Comparison of ENCODE assay signal across 25 mouse cellular contexts in the genomic region with DNA sequence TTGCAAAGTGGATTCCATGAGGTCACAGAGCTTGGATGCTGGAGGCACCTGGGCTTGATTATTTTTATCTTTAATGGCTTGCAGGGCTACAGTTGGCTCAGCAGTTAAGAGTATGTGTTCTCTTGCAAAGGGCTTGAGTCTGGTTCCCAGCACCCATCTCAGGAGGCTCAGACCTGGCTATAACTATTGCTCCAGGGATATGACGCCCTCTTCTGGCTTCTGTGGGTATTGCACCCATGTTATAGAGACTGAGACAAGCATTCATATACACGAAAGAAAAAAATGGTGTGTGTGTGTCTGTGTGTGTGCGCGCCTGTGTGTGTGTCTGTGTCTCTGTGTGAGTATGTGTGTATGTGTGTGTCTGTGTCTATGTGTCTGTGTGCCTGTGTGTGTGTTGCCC. TPM values are rescaled to one million over a fixed set of nuclear protein-coding genes. Genes with fewer than 3 reads are reported as not detected.
A peak's percentile ranks its signal among the peaks of the same experiment; 100 is the strongest.
DNase-seq lines count a peak whose midpoint lies in the region; TF ChIP-seq lines count a peak whose summit lies in the region.
"Had no signal": no experiment of that assay in that cellular context is flagged by ENCODE, and none has a peak within 500 bp of the region (broad histone marks: within the 10 kb centered on the region; RNA-seq: fewer than 3 reads in every experiment).

No protein-coding gene starts in this region.

- WGBS in thymus, adult 2 months = 73% methylated on average over 4 of the region's 4 CpGs

- DNase-seq in layer of hippocampus, adult 2 months (ENCODE audit: low spot score in 2 of 2) = no peak
- DNase-seq in layer of hippocampus, postnatal 25 days (ENCODE audit: extremely low spot score in 1 of 2, low spot score in 1 of 2) = no peak
- no peak for DNase-seq in testis, postnatal 10 days (ENCODE audit: low spot score)
- DNase-seq in R1 (ENCODE audit: low read depth, low spot score) = peak; percentile 59
- DNase-seq in thymus, postnatal 14 days = no peak
- DNase-seq in thymus, adult 2 months = no peak
- DNase-seq: adrenal gland, postnatal 10 days; cerebellum, adult 9-10 months; gastrocnemius, postnatal 25 days; heart, adult 18-20 months; heart, postnatal 14 days; kidney, adult 8-10 months; kidney, postnatal 14 days; lung, postnatal 36 days had no signal

- H3K27ac ChIP-seq in layer of hippocampus, adult 2 months = no peak overlapping the region
- H3K27ac ChIP-seq in testis, adult 2 months (ENCODE audit: control insufficient read depth, insufficient read depth, low read depth, low read length) = no peak overlapping the region
- no peak overlapping the region for H3K27ac ChIP-seq in thymus, adult 2 months (ENCODE audit: control insufficient read depth, insufficient read depth, low read length)
- H3K27ac ChIP-seq: heart, embryonic 13.5 days; hindbrain, embryonic 13.5 days; liver, embryonic 14.5 days; lung, embryonic 15.5 days; midbrain, embryonic 15.5 days had no signal

- H3K4me3 ChIP-seq in layer of hippocampus, adult 2 months = no peak overlapping the region
- no peak overlapping the region for H3K4me3 ChIP-seq in testis, adult 2 months (ENCODE audit: control insufficient read depth, low read depth, low read length)
- H3K4me3 ChIP-seq in thymus, adult 2 months (ENCODE audit: control insufficient read depth, insufficient read depth, low read length) = no peak overlapping the region
- H3K4me3 ChIP-seq: heart, embryonic 13.5 days; hindbrain, embryonic 13.5 days; lung, embryonic 15.5 days; megakaryocyte, embryonic 14.5 days; midbrain, embryonic 15.5 days had no signal

- TF ChIP-seq CTCF in layer of hippocampus, adult 2 months (conservative IDR thresholded peaks at IDR 0.05) = peak; percentile 47
- TF ChIP-seq CTCF in testis, adult 2 months (IDR thresholded peaks at IDR 0.05; ENCODE audit: control insufficient read depth, insufficient read depth, insufficient replicate concordance, low read depth, low read length) = peak; percentile 31; the same call in 1 of the 2 replicates
- no peak for TF ChIP-seq CTCF in thymus, adult 2 months (IDR thresholded peaks at IDR 0.05; ENCODE audit: borderline replicate concordance, control insufficient read depth, extremely low read depth, insufficient read depth, low read length, poor library complexity)

- no peaks in the 10 kb centered on the region for H3K27me3 ChIP-seq in testis, adult 2 months (ENCODE audit: control insufficient read depth, insufficient read depth, low read length)
- H3K27me3 ChIP-seq in thymus, adult 2 months (ENCODE audit: control insufficient read depth, insufficient read depth, low read length) = peaks cover 5% of the 10 kb centered on the region; the same call in 1 of the 2 replicates

- H3K36me3 ChIP-seq in testis, adult 2 months (ENCODE audit: control insufficient read depth, insufficient read depth, low read length) = no peaks in the 10 kb centered on the region
- no peaks in the 10 kb centered on the region for H3K36me3 ChIP-seq in thymus, adult 2 months (ENCODE audit: control insufficient read depth, insufficient read depth, low read length)
- H3K36me3 ChIP-seq: G1E; heart, embryonic 13.5 days; hindbrain, embryonic 13.5 days; lung, embryonic 15.5 days; midbrain, embryonic 15.5 days had no signal

- TF ChIP-seq POLR2A in testis, adult 2 months (IDR thresholded peaks at IDR 0.05; ENCODE audit: control insufficient read depth, low read depth, low read length) = no peak
- TF ChIP-seq POLR2A in thymus, adult 2 months (IDR thresholded peaks at IDR 0.05; ENCODE audit: control insufficient read depth, extremely low read depth, insufficient read depth, low read length, poor library complexity) = no peak

- peaks cover 8% of the 10 kb centered on the region; the same call in 1 of the 2 replicates for H3K4me1 ChIP-seq in testis, adult 2 months (ENCODE audit: control insufficient read depth, insufficient read depth, low read length)
- H3K4me1 ChIP-seq in thymus, adult 2 months (replicated peaks; ENCODE audit: control insufficient read depth, insufficient read depth, low read length) = no peaks in the 10 kb centered on the region
- H3K4me1 ChIP-seq: heart, embryonic 13.5 days; megakaryocyte, embryonic 14.5 days had no signal

RNA-seq across cellular contexts. Expression of a gene that starts 7.1 kb away (rescaled TPM):
- not detected for total RNA-seq in layer of hippocampus, adult 2 months (2021)
- not detected for total RNA-seq in layer of hippocampus, postnatal 25 days (2021)
- 0.02 TPM in 1 of 2 replicates, not detected in the other for polyA plus RNA-seq in testis, adult 2 months (2012; rRNA removed)
- 1.1 and 1.2 TPM in 2 replicates for polyA plus RNA-seq in thymus, adult 2 months (2012; rRNA removed)
- total RNA-seq: heart, adult 18-20 months; heart, postnatal 14 days; left cerebral cortex, postnatal 36 days; neutrophil, adult 5-6 weeks had no signal
- polyA plus RNA-seq: G1E; heart, embryonic 13.5 days; inflammation-experienced regulatory T-cells, adult 6 months; liver, embryonic 14.5 days had no signal
